8 mouse cellular contexts compared by ENCODE assay signal in genomic region chr10:127620406-127621190, GRCm38 (mm10). TPM values are rescaled to one million over a fixed set of nuclear protein-coding genes. Genes with fewer than 3 reads are reported as not detected.
A peak's percentile ranks its signal among the peaks of the same experiment; 100 is the strongest.
DNase-seq lines count a peak whose midpoint lies in the region; ATAC-seq and TF ChIP-seq lines count a peak whose summit lies in the region.

Lrp1 (minus strand) TSS chr10:127621148.

- peak; percentile 49 for DNase-seq in right cerebral cortex, postnatal 14 days
- DNase-seq in right cerebral cortex, adult 2 months (ENCODE audit: low spot score in 2 of 2): no peak
- peak; percentile 61 for DNase-seq in forelimb bud, embryonic 11.5 days (ENCODE audit: low read depth, low spot score)
- peak; percentile 52 for DNase-seq in left cerebral cortex, postnatal 4 days
- DNase-seq in midbrain, postnatal 0 days (ENCODE audit: low spot score): peak; percentile 27
- DNase-seq in c-Kit-positive CD71-positive TER-119-positive erythroid progenitor cells, embryonic 14.5 days (ENCODE audit: low spot score): no peak

- H3K27ac ChIP-seq in brown adipose tissue, adult 24 weeks (replicated peaks; ENCODE audit: low read depth, low read length): peak within 1 kb of the TSS; percentile 87
- peak within 1 kb of the TSS; percentile 95 for H3K27ac ChIP-seq in hindbrain, embryonic 13.5 days
- peak within 1 kb of the TSS; percentile 82 for H3K27ac ChIP-seq in midbrain, postnatal 0 days (ENCODE audit: low read depth, low read length)

- H3K9me3 ChIP-seq in hindbrain, embryonic 13.5 days: no peaks in the 10 kb centered on the region
- no peaks in the 10 kb centered on the region for H3K9me3 ChIP-seq in midbrain, postnatal 0 days (ENCODE audit: low read length)

- H3K4me3 ChIP-seq in brown adipose tissue, adult 24 weeks (ENCODE audit: insufficient read depth, low read depth, low read length): peak within 1 kb of the TSS; percentile 85
- H3K4me3 ChIP-seq in hindbrain, embryonic 13.5 days: peak within 1 kb of the TSS; percentile 91
- peak within 1 kb of the TSS; percentile 88 for H3K4me3 ChIP-seq in midbrain, postnatal 0 days (ENCODE audit: low read depth, low read length)

- no peaks in the 10 kb centered on the region for H3K27me3 ChIP-seq in hindbrain, embryonic 13.5 days
- H3K27me3 ChIP-seq in midbrain, postnatal 0 days (ENCODE audit: insufficient read depth, low read length): no peaks in the 10 kb centered on the region

- peak; percentile 27; the same call in 1 of the 2 replicates for TF ChIP-seq CTCF in midbrain, postnatal 0 days (IDR thresholded peaks at IDR 0.05)

- H3K4me1 ChIP-seq in brown adipose tissue, adult 24 weeks (ENCODE audit: control insufficient read depth, insufficient read depth, insufficient read length, low read length): peaks cover 22% of the 10 kb centered on the region
- peaks cover 52% of the 10 kb centered on the region for H3K4me1 ChIP-seq in hindbrain, embryonic 13.5 days (replicated peaks)
- peaks cover 18% of the 10 kb centered on the region for H3K4me1 ChIP-seq in midbrain, postnatal 0 days (ENCODE audit: insufficient read depth, low read length)

- H3K4me2 ChIP-seq in hindbrain, embryonic 13.5 days: peak within 1 kb of the TSS; percentile 84
- H3K4me2 ChIP-seq in midbrain, postnatal 0 days (ENCODE audit: low read depth, low read length, poor library complexity, severe bottlenecking): peak within 1 kb of the TSS; percentile 97

- intact Hi-C loops in left cerebral cortex, postnatal 4 days (cut with DNase I): no loop called here

- 0 out of 2 replicates have a peak, but pooled peaks cover 3% of the 10 kb centered on the region for H3K36me3 ChIP-seq in hindbrain, embryonic 13.5 days
- peaks cover 6% of the 10 kb centered on the region; the same call in 1 of the 2 replicates for H3K36me3 ChIP-seq in midbrain, postnatal 0 days (ENCODE audit: insufficient read depth, low read length)

- H3K9ac ChIP-seq in hindbrain, embryonic 13.5 days: peak within 1 kb of the TSS; percentile 97
- H3K9ac ChIP-seq in midbrain, postnatal 0 days (replicated peaks; ENCODE audit: low read length, poor library complexity, severe bottlenecking): peak within 1 kb of the TSS; percentile 96

- ATAC-seq in hindbrain, embryonic 13.5 days (ENCODE audit: low FRiP score): peak; percentile 81
- ATAC-seq in midbrain, postnatal 0 days (ENCODE audit: low FRiP score): peak; percentile 70

- 0% methylated on average over 25 of the region's 32 CpGs for WGBS in hindbrain, embryonic 13.5 days
- 0% methylated on average over 21 of the region's 32 CpGs for WGBS in midbrain, postnatal 0 days

RNA-seq across cellular contexts. Expression of gene Lrp1, which starts in this region (rescaled TPM):
- 43.8 and 47.2 TPM in 2 replicates for polyA plus RNA-seq in brown adipose tissue, adult 24 weeks (2012; ENCODE audit: insufficient read depth, insufficient read length, missing spikeins)
- polyA plus RNA-seq in hindbrain, embryonic 13.5 days (2015; fragmentation: Nextera tagmentation; extraction: Ambion mirVana): 101 and 108 TPM in 2 replicates
- 100 to 1,000 TPM; 286 to 296 TPM for total RNA-seq in left cerebral cortex, postnatal 4 days (2021)
- total RNA-seq in midbrain, postnatal 0 days (2014; rRNA removed): 297 and 319 TPM in 2 replicates
- 79.8 and 84.4 TPM in 2 replicates for polyA plus RNA-seq in midbrain, postnatal 0 days (2015; fragmentation: Nextera tagmentation; extraction: Ambion mirVana)

Comparison
In these comparisons a context has a peak if more than half of its experiments do, and no peak if none do; other contexts are left out.
1. DNase-seq: peak in right cerebral cortex, postnatal 14 days (single experiment), forelimb bud, embryonic 11.5 days (single experiment), left cerebral cortex, postnatal 4 days (single experiment) and midbrain, postnatal 0 days (single experiment); none in right cerebral cortex, adult 2 months (0 of 2) and c-Kit-positive CD71-positive TER-119-positive erythroid progenitor cells, embryonic 14.5 days (single experiment).
2. Peak in every context shown above with its lines, with median percentiles within 50 percentile points of each other: H3K27ac ChIP-seq and H3K4me3 ChIP-seq.